Mouse (Mus musculus) liver, adult 10 weeks (tissue): ENCODE measurements around the gene Sash1. TPM values are rescaled to one million over a fixed set of nuclear protein-coding genes. Genes with fewer than 3 reads are reported as not detected.

Source experiments
- polyA plus RNA-seq: library from polyadenylated mRNA; stranded (reverse); fragments of 350-450 nt; fragmentation: Illumina TruSeq; extraction: RNeasy Lipid Tissue Mini Kit (QIAGEN cat#74804); gene quantifications from one replicate; pipeline ENCODE4 v1.2.3, GENCODE M21; 2014; ENCODE audit warnings: low read depth, low replicate concordance

Gene Sash1
- polyA plus RNA-seq = 13.2 TPM

GRCm38 (mm10) chr10:8885630-8886527 lies at the start of gene Sash1:
Sash1 (minus strand) TSS chr10:8886070.

